Mouse (Mus musculus): ENCODE data around the gene Tas2r109. TPM values are rescaled to one million over a fixed set of nuclear protein-coding genes. Genes with fewer than 3 reads are reported as not detected.

The Tas2r109 gene
- polyA plus RNA-seq (2012; rRNA removed): not detected in 2 replicates

GRCm38 (mm10) chr6:132980865-132981264 lies at the start of gene Tas2r109:
Gene Tas2r109 (minus strand): TSS chr6:132980965.

GRCm38 (mm10) chr6:132957819-132958218 lies 22.9 kb downstream of the Tas2r109 start, which contains the start of gene Tas2r131:
Gene Tas2r131 (minus strand): TSS chr6:132957919.

GRCm38 (mm10) chr6:132950802-132951201 lies 30.0 kb downstream of the Tas2r109 start, which contains the start of gene Tas2r129:
Gene Tas2r129 (plus strand): TSS chr6:132951102.

Other genes starting within 250 kb of the Tas2r109 start
- gene Tas2r115, start 242.9 kb downstream of the Tas2r109 start, polyA plus RNA-seq (2012; rRNA removed): not detected in 2 replicates
- gene Tas2r124, start 226.2 kb downstream of the Tas2r109 start, polyA plus RNA-seq (2012; rRNA removed): not detected in 2 replicates
- not detected in 2 replicates for gene Tas2r102, start 218.8 kb downstream of the Tas2r109 start, polyA plus RNA-seq (2012; rRNA removed)
- gene Tas2r136, start 202.8 kb downstream of the Tas2r109 start, polyA plus RNA-seq (2012; rRNA removed): not detected in 2 replicates
- not detected in 2 replicates for gene Tas2r117, start 178.1 kb downstream of the Tas2r109 start, polyA plus RNA-seq (2012; rRNA removed)
- gene Tas2r123, start 133.8 kb downstream of the Tas2r109 start, polyA plus RNA-seq (2012; rRNA removed): not detected in 2 replicates
- gene Tas2r116, start 125.5 kb downstream of the Tas2r109 start, polyA plus RNA-seq (2012; rRNA removed): not detected in 2 replicates
- gene Tas2r110, start 113.0 kb downstream of the Tas2r109 start, polyA plus RNA-seq (2012; rRNA removed): not detected in 2 replicates
- gene Tas2r113, start 88.0 kb downstream of the Tas2r109 start, polyA plus RNA-seq (2012; rRNA removed): not detected in 2 replicates
- not detected in 2 replicates for gene Tas2r125, start 71.3 kb downstream of the Tas2r109 start, polyA plus RNA-seq (2012; rRNA removed)
- not detected in 2 replicates for gene Tas2r129, start 29.9 kb downstream of the Tas2r109 start, polyA plus RNA-seq (2012; rRNA removed)
- gene Tas2r131, start 23.0 kb downstream of the Tas2r109 start, polyA plus RNA-seq (2012; rRNA removed): not detected in 2 replicates
- not detected in 2 replicates for gene Tas2r103, start 56.1 kb upstream of the Tas2r109 start, polyA plus RNA-seq (2012; rRNA removed)
- not detected in 2 replicates for gene Tas2r140, start 74.9 kb upstream of the Tas2r109 start, polyA plus RNA-seq (2012; rRNA removed)
- 157 and 278 TPM in 2 replicates for gene Smim10l1, start 123.9 kb upstream of the Tas2r109 start, polyA plus RNA-seq (2012; rRNA removed)

Data from ovary, adult 2 months (tissue).